Mouse (Mus musculus) stomach, postnatal 0 days (tissue): ENCODE measurements around the gene Ing4. TPM values are rescaled to one million over a fixed set of nuclear protein-coding genes. Genes with fewer than 3 reads are reported as not detected.

Source experiments
- ATAC-seq: fragments of 200-750 bp; cut with Nextera tagmentation; 2 replicates; pipeline ENCODE4 v1.8.0; 2017; ENCODE audit not compliant: low FRiP score, low TSS enrichment
- DNase-seq: peaks from one replicate; pipeline ENCODE4 v3.0.0-alpha.2; 2016; ENCODE audit warnings: low spot score
- H3K27ac ChIP-seq: fragments of 300-500 bp; sonication (generic); replicated peaks from 2 replicates; pipeline ENCODE4 v1.5.1; 2014; ENCODE audit warnings: mild to moderate bottlenecking, control low read depth
- H3K27me3 ChIP-seq: fragments of 300-500 bp; sonication (generic); 2 replicates; pipeline ENCODE4 v1.6.1; 2014; ENCODE audit warnings: low read length; ENCODE audit not compliant: control insufficient read depth, insufficient read depth
- H3K36me3 ChIP-seq: fragments of 300-500 bp; sonication (generic); 2 replicates; pipeline ENCODE4 v1.6.1; 2014; ENCODE audit warnings: low read length, mixed read lengths; ENCODE audit not compliant: control insufficient read depth, insufficient read depth
- H3K4me1 ChIP-seq: fragments of 300-500 bp; sonication (generic); replicated peaks from 2 replicates; pipeline ENCODE4 v1.6.1; 2014; ENCODE audit warnings: antibody characterized with exemption; ENCODE audit not compliant: control insufficient read depth, insufficient read depth
- H3K4me2 ChIP-seq: fragments of 300-500 bp; sonication (generic); replicated peaks from 2 replicates; pipeline ENCODE4 v1.6.1; 2014; ENCODE audit warnings: low read depth, mild to moderate bottlenecking, control low read depth, moderate library complexity
- H3K4me3 ChIP-seq: fragments of 300-500 bp; sonication (generic); 2 replicates; pipeline ENCODE4 v1.5.1; 2014; ENCODE audit warnings: low read depth, low read length, control low read depth
- H3K9ac ChIP-seq: fragments of 300-500 bp; sonication (generic); 2 replicates; pipeline ENCODE4 v1.6.1; 2014; ENCODE audit warnings: mild to moderate bottlenecking, low read length, control low read depth, mixed read lengths
- H3K9me3 ChIP-seq: fragments of 300-500 bp; sonication (generic); 2 replicates; pipeline ENCODE4 v1.6.1; 2016; ENCODE audit warnings: low read length; ENCODE audit not compliant: control insufficient read depth
- CTCF ChIP-seq: IDR thresholded peaks from 2 replicates; pipeline ENCODE4 v1.5.1; 2016; ENCODE audit warnings: antibody characterized with exemption, low read depth, mild to moderate bottlenecking, moderate library complexity
- EP300 ChIP-seq: optimal IDR thresholded peaks from 2 replicates; pipeline ENCODE3; 2016; ENCODE audit warnings: antibody characterized with exemption
- WGBS: fragments of 180-500 bp; shearing (Covaris S2); extraction: QIAGEN DNeasy Blood & Tissue Kit; methylation state at CpG from one replicate; pipeline ENCODE4 v1.1.7; 2014; 5-methylcytosine and 5-hydroxymethylcytosine counted together
- microRNA-seq: library from miRNA; unstranded; fragments of <30 nt; microRNA quantifications from one replicate; pipeline ENCODE4, GENCODE M21; 2016
- polyA plus RNA-seq: library from polyadenylated mRNA; unstranded; fragments of >200 nt; fragmentation: Nextera tagmentation; extraction: Ambion mirVana; gene quantifications from 2 replicates; pipeline ENCODE4 v1.2.1, GENCODE M21; 2015

The Ing4 gene
- polyA plus RNA-seq, 1 experiment from 2014 or later, result 72.5 TPM

GRCm38 (mm10) chr6:125096279-125096596 lies 56.7 kb downstream of the Ing4 start:
- ATAC-seq, result peak; percentile 22

GRCm38 (mm10) chr6:125096597-125097345 lies 57.2 kb downstream of the Ing4 start:
- ATAC-seq (peak; percentile 51), DNase-seq (peak; percentile 64)
- Histone ChIP-seq H3K4me1 (peaks cover 21% of the 10 kb centered on the region; the same call in 1 of the 2 replicates), H3K27me3 (no peaks in the 10 kb centered on the region), H3K9me3 (no peaks in the 10 kb centered on the region), H3K4me3 (peak overlapping the region; percentile 90), H3K27ac (peak overlapping the region; percentile 96), H3K4me2 (peak overlapping the region; percentile 89), H3K36me3 (peaks cover 9% of the 10 kb centered on the region), H3K9ac (peak overlapping the region; percentile 88)
- TF ChIP-seq EP300 (no peak), CTCF (no peak)
- WGBS, result under 1% methylated on average over 32 of the region's 44 CpGs

More at GRCm38 (mm10) chr6:125096279-125096596, 56.7 kb downstream of the Ing4 start:
- H3K4me1 ChIP-seq, result peaks cover 21% of the 10 kb centered on the region; the same call in 1 of the 2 replicates
- peak overlapping the region; percentile 90 for H3K4me3 ChIP-seq
- H3K27me3 ChIP-seq, result no peaks in the 10 kb centered on the region
- peaks cover 4% of the 10 kb centered on the region for H3K36me3 ChIP-seq
- peak overlapping the region; percentile 96 for H3K27ac ChIP-seq
- H3K9ac ChIP-seq, result peak overlapping the region; percentile 88
- no peaks in the 10 kb centered on the region for H3K9me3 ChIP-seq
- 0% methylated on average over 9 of the region's 32 CpGs for WGBS
- DNase-seq, result no peak
- H3K4me2 ChIP-seq, result peak overlapping the region; percentile 89
- no peak for TF ChIP-seq CTCF
- TF ChIP-seq EP300, result no peak

GRCm38 (mm10) chr6:125097346-125097689 lies 57.8 kb downstream of the Ing4 start:
- H3K9me3 ChIP-seq, result no peaks in the 10 kb centered on the region
- WGBS, result under 1% methylated on average over 12 of the region's 12 CpGs
- no peaks in the 10 kb centered on the region for H3K27me3 ChIP-seq
- H3K4me2 ChIP-seq, result peak overlapping the region; percentile 89
- 0 out of 2 replicates have a peak, but pooled peaks have one; percentile 21 for TF ChIP-seq CTCF
- TF ChIP-seq EP300, result no peak
- peak overlapping the region; percentile 90 for H3K4me3 ChIP-seq
- DNase-seq (peak; percentile 45), ATAC-seq (no peak; the same call in 1 of the 2 replicates)
- peak overlapping the region; percentile 96 for H3K27ac ChIP-seq
- peak overlapping the region; percentile 88 for H3K9ac ChIP-seq
- H3K4me1 ChIP-seq, result peaks cover 21% of the 10 kb centered on the region; the same call in 1 of the 2 replicates
- H3K36me3 ChIP-seq, result peaks cover 14% of the 10 kb centered on the region

GRCm38 (mm10) chr6:125097951-125098350 lies 58.4 kb downstream of the Ing4 start:
- H3K36me3 ChIP-seq, result peaks cover 21% of the 10 kb centered on the region
- peak overlapping the region; percentile 90 for H3K4me3 ChIP-seq
- H3K9me3 ChIP-seq, result no peaks in the 10 kb centered on the region
- H3K27ac ChIP-seq, result 0 out of 2 replicates have a peak overlapping the region, but pooled peaks have one; percentile 24
- 29% methylated on average over 8 of the region's 8 CpGs for WGBS
- H3K27me3 ChIP-seq, result no peaks in the 10 kb centered on the region
- DNase-seq (no peak), ATAC-seq (no peak)
- no peak for TF ChIP-seq EP300
- no peak for TF ChIP-seq CTCF
- peaks cover 21% of the 10 kb centered on the region; the same call in 1 of the 2 replicates for H3K4me1 ChIP-seq
- H3K4me2 ChIP-seq, result peak overlapping the region; percentile 89
- peak overlapping the region; percentile 88 for H3K9ac ChIP-seq

GRCm38 (mm10) chr6:125098513-125098912 lies 59.0 kb downstream of the Ing4 start:
- Histone ChIP-seq H3K9me3 (no peaks in the 10 kb centered on the region), H3K27ac (0 out of 2 replicates have a peak overlapping the region, but pooled peaks have one; percentile 24), H3K4me3 (peak overlapping the region; percentile 90), H3K36me3 (peaks cover 23% of the 10 kb centered on the region), H3K4me1 (peaks cover 21% of the 10 kb centered on the region; the same call in 1 of the 2 replicates), H3K4me2 (peak overlapping the region; percentile 89), H3K27me3 (no peaks in the 10 kb centered on the region), H3K9ac (peak overlapping the region; percentile 88)
- no peak for ATAC-seq
- DNase-seq, result no peak
- 45% methylated on average over 3 of the region's 3 CpGs for WGBS
- no peak for TF ChIP-seq CTCF
- no peak for TF ChIP-seq EP300

Small RNA genes lying within 50 kb of the gene (microRNA-seq; reads per million reads assigned to microRNA genes)
- not detected for gene Mir7045

Other genes with a start within 250 kb of the Ing4 start
- gene Spsb2, start 231.1 kb upstream of the Ing4 start, polyA plus RNA-seq, result 18.8 and 18.9 TPM in 2 replicates
- gene Tpi1, start 225.5 kb upstream of the Ing4 start, polyA plus RNA-seq, result 463 and 465 TPM in 2 replicates
- gene Usp5, start 210.3 kb upstream of the Ing4 start, polyA plus RNA-seq, result 60.3 and 61.8 TPM in 2 replicates
- gene Cdca3, start 210.2 kb upstream of the Ing4 start, polyA plus RNA-seq, result 43.3 and 52.8 TPM in 2 replicates
- gene Gnb3, start 199.5 kb upstream of the Ing4 start, polyA plus RNA-seq, result 0.53 and 0.98 TPM in 2 replicates
- gene P3h3, start 182.0 kb upstream of the Ing4 start, polyA plus RNA-seq, result 9.7 and 10.7 TPM in 2 replicates
- gene Gpr162, start 175.8 kb upstream of the Ing4 start, polyA plus RNA-seq, result 0.45 and 0.87 TPM in 2 replicates
- 0.45 and 0.65 TPM in 2 replicates for gene Cd4, start 151.5 kb upstream of the Ing4 start, polyA plus RNA-seq
- gene Lag3, start 128.1 kb upstream of the Ing4 start, polyA plus RNA-seq, result 0.93 and 1.4 TPM in 2 replicates
- gene Ptms, start 119.7 kb upstream of the Ing4 start, polyA plus RNA-seq, result 260 and 276 TPM in 2 replicates
- 312 and 330 TPM in 2 replicates for gene Mlf2, start 108.4 kb upstream of the Ing4 start, polyA plus RNA-seq
- 114 and 121 TPM in 2 replicates for gene Cops7a, start 74.2 kb upstream of the Ing4 start, polyA plus RNA-seq
- gene Pianp, start 43.1 kb upstream of the Ing4 start, polyA plus RNA-seq, result 3.1 and 4.0 TPM in 2 replicates
- gene Zfp384, start 30.6 kb upstream of the Ing4 start, polyA plus RNA-seq, result 7.0 and 7.2 TPM in 2 replicates
- 2.5 and 2.6 TPM in 2 replicates for gene Acrbp, start 9.9 kb downstream of the Ing4 start, polyA plus RNA-seq
- 6.4 and 7.0 TPM in 2 replicates for gene Lpar5, start 28.2 kb downstream of the Ing4 start, polyA plus RNA-seq
- 28.1 and 36.6 TPM in 2 replicates for gene Chd4, start 56.2 kb downstream of the Ing4 start, polyA plus RNA-seq
- 25.0 and 26.6 TPM in 2 replicates for gene Nop2, start 92.1 kb downstream of the Ing4 start, polyA plus RNA-seq
- 4.4 and 5.7 TPM in 2 replicates for gene Iffo1, start 105.5 kb downstream of the Ing4 start, polyA plus RNA-seq
- 920 and 1,103 TPM in 2 replicates for gene Gapdh, start 126.7 kb downstream of the Ing4 start, polyA plus RNA-seq
- 15.3 and 16.6 TPM in 2 replicates for gene Ncapd2, start 151.9 kb downstream of the Ing4 start, polyA plus RNA-seq
- 196 and 211 TPM in 2 replicates for gene Mrpl51, start 152.0 kb downstream of the Ing4 start, polyA plus RNA-seq
- 3.3 and 3.4 TPM in 2 replicates for gene Vamp1, start 175.8 kb downstream of the Ing4 start, polyA plus RNA-seq
- gene Tapbpl, start 192.1 kb downstream of the Ing4 start, polyA plus RNA-seq, result 8.5 and 8.6 TPM in 2 replicates
- 0.91 and 1.1 TPM in 2 replicates for gene Cd27, start 197.2 kb downstream of the Ing4 start, polyA plus RNA-seq
- gene Tuba3a, start 246.3 kb downstream of the Ing4 start, polyA plus RNA-seq, result 0.08 and 0.15 TPM in 2 replicates